Mouse (Mus musculus) embryo, embryonic 11 days (tissue): ENCODE results near the gene Apip.

Source experiments
- DNase-seq: peaks from one replicate; pipeline ENCODE4 v3.0.0-alpha.2; 2015

Apip gene

DNA sequence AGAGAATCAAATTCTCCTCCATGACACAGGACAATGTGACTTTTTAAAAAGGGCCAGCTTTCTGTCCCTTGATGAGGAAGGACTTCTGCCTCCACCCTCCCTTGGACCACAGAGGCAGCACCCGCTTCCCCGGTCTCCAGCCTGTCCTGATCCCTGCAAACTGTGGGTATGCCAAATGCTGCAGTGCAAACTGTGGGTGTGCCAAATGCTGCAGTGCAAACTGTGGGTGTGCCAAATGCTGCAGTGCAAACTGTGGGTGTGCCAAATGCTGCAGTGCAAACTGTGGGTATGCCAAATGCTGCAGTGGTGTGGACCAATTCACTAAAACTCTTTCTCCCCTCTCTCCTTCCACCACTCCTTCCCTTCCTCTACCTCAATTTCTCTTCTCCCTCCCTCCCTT is 32.7 kb downstream of the Apip start:
- DNase-seq, result no peak

DNA sequence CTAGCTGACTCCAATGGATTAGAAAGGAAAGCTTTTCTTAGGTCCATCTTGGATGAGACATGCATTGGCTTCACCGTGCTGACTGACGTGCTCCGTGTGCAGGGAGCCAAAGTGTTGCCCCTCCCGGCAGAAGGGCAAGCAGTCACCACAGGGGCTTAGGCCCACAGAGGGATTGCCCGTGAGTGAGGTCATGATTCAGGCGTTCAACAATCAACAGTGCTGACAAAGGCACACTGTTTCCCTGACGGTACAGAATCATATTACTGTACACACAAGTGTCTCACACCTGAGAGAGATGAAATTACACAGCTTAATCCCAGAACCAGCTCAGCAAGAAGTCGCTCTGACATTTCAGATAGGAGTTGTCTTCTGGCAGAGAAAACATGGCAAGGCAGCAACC is 38.2 kb downstream of the Apip start:
- DNase-seq, result peak; percentile 6

DNA sequence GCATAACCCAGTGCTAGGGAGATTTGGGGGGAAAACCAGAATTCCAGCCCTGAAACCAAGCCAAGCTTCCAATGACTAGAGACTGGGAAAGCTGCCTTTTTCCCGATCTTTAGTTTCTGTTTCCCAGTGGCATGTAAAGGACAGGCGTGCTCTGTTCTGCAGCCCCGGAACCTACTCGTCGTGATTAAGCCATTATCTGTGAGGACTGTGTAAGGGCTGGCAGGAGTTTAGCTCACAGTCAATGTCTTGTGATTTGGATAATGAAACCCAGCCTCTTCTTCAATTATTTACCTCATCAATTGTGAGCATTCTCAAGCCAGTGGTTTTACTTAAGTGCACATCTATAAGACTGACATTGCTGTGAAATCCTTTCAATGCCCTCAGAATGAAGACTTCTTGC is 43.7 kb downstream of the Apip start:
- no peak for DNase-seq

DNA sequence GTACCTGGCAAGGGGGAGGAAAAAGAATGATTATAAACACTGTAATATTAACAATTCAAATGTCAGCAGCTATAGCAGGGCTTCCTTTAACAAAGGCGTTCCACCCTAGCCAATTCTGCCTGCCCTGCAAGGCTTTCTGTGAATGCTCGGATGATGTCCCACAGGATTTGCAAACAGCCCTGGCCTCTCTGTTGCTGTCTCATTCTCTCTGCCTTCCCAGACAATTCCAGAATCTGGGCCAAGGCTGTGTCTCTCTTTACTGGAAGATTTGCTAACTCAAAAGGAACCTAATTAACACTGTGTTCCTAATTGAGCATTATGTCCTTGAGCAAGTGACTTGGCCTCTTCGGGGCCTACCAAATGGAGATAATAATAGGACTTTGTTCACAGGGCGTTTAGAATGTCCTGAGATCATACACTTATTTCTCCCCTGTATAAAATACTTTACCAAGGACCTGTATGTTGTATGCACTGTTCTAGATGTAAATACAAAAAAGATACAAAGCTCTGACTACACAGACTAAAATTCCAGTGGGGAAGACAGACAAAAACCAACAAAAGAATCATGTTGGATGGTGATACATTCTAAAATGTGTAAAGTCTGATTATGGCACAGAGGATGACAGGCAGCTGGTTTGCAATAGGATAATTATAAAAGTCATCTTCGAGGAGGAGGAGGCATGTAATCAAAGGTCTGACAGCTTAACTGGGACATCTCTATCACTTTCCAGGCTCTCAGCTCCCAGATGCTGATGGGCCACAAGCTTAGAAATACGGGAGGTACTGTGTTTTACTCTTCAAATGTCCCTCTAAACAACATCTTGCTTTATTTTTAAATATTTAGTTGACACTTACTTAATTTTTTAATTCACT is 45.1 kb downstream of the Apip start:
- no peak for DNase-seq

DNA sequence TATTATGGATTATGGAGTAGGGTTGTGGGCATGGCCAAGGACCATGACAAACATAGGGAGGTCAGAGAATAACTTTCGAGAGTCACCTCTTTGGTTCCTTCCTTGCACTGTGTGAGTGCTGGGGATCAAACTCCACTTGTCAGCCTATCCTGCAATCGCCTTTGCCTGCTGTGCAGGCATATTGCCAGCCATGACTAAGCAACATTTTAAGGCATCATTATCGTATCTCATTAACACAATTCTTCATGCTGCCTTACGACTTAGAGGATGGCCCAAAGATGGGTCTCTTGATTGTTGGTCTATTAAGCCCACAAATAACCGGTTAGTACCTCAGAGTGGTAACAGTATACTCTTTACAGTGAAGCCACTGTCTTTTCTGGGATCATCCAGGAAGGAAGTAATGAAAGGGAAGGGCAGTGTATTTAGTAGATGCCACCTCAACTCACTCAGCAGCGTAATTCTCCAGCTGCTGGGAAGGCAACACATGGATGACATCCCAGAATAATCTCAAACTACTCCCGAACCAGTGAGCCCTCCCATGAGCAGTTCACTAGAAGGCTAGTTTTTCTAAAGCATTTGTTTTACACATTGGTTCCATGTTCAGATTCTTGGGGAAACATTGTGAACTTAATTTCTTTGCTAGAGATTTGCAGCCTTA is 45.9 kb downstream of the Apip start:
- no peak for DNase-seq

DNA sequence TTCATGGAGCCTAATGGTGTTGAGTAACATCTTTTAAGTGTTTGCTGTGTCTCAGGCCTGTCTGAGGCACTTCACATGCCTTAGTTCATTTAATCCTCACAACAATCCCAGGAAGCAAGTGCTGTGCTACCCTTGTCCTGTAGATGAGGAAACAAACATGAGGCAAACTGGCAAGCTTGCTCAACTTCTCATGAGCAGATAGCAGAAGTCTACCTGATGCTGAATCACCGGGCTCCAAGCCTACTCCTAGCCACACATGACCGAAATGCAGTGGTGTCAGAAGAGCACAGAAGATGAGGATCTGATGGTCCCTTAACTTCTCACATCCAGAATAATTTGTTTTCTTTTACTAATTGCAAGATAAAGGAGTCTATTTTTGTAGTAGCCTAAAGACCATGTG is 56.2 kb downstream of the Apip start:
- no peak for DNase-seq

DNA sequence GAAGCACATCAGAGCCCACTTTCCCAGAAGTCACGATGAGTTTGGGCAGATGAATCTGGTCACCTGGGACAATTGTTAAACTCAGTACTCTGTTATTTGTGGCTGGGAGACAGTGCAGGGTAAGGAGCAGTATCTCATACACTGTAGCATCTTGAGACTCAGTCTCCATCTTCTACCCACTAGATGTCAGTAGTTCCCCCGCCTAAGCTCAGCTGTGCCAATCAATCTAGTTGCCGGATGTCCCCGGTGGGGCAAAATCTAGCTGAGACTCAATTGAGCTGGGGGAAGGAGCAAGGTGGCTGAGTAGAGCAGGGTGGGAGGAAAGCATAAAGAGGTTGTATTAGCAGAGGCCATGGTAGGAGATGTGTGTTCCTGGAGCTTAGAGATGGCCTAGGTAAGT is 57.7 kb downstream of the Apip start:
- DNase-seq, result peak; percentile 55

DNA sequence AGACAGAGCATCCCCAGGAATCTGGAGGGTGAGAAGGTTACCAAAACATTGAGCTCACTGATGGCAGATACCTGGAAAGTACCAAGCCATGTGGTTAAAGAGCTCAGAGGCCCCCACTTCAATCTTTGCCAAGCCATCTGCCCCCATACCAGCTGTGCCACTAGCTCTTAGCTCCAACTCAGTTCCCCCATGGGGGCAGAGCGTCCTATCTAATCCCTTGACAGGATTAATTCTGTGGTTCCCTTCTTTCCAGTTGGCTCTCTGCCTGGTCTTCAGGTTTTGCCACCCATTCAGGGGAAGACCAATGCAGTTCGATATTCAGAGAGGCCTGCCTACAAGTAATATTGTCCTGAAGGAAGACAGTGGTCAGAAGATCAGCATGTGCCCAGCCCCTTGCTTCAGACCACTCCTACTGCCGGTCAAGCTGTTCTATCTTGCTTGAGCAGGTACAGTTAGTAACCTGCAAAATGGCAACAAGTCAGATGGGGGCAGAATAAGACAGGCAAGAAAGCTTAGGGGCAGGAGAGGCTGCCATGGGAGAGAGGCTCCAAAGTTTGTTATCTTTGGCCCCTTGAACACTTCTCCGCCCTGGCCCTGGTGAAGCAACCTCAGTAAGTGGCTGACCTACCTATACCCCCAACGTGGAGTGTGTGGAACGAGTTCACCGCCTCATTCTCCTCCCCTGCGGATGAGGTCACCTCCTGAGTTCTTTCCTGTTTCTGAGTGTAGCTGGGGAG is 65.2 kb downstream of the Apip start:
- DNase-seq, result no peak
